Mouse (Mus musculus): ENCODE measurements at regions not wholly inside any gene's neighbourhood (a gene's known extent, or its start where the extent isn't known, plus 50 kb on each side); places are given as distances from the start of the nearest gene placed in this dataset.

DNA sequence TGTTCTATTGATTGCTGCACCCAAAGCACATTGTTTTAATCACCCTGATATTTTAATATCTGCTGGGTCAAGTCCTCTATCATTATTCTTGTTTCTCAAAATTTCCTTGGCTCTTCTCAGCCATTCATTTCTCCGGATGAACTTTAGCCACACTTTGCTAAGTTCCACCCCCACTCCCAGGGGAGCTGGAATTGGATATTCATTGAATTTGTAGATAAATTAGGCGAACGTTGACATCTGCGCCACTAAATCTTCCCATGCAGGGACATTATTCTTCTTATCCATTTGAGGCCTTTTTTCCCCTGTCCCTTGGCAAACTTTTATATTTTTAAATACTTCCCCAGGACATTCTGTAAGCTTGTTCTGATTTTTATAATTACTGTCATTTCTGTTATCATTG, 280.9 kb upstream of the Mgmt start:
- no peak for TF ChIP-seq CTCF (IDR thresholded peaks at IDR 0.05; ENCODE audit: borderline replicate concordance, insufficient read depth, low read length)
- no peak for TF ChIP-seq POLR2A (IDR thresholded peaks at IDR 0.05; ENCODE audit: low read depth, low read length)

Measured in embryonic fibroblast, embryonic 13.5 days (primary cell).